Mouse (Mus musculus) heart, adult 18-20 months (tissue): Measurements from ENCODE around the gene Meltf. TPM values are rescaled to one million over a fixed set of nuclear protein-coding genes. Genes with fewer than 3 reads are reported as not detected.
A peak's percentile ranks its signal among the peaks of the same experiment; 100 is the strongest.

ENCODE experiments used
- DNase-seq, 2 experiments: peaks; one replicate each; pipeline ENCODE4 v3.0.0; 2021 to 2022; ENCODE audit warnings: mixed read lengths in 1 of 2
- long read RNA-seq, 2 experiments: library from polyadenylated mRNA; stranded (forward); transcript quantifications; one replicate each; pipeline ENCODE4 v2.0.0; 2021
- total RNA-seq, 2 experiments: library from RNA; stranded (reverse); gene quantifications; 2 replicates each; pipeline ENCODE4 v1.2.3; 2021

Gene Meltf
- total RNA-seq = under 1 TPM in 1 of 2 experiments, not detected in 1; 0.08 TPM
- long read RNA-seq, experiment 1 = 0 reads
- long read RNA-seq, experiment 2 = 0 reads

DNA sequence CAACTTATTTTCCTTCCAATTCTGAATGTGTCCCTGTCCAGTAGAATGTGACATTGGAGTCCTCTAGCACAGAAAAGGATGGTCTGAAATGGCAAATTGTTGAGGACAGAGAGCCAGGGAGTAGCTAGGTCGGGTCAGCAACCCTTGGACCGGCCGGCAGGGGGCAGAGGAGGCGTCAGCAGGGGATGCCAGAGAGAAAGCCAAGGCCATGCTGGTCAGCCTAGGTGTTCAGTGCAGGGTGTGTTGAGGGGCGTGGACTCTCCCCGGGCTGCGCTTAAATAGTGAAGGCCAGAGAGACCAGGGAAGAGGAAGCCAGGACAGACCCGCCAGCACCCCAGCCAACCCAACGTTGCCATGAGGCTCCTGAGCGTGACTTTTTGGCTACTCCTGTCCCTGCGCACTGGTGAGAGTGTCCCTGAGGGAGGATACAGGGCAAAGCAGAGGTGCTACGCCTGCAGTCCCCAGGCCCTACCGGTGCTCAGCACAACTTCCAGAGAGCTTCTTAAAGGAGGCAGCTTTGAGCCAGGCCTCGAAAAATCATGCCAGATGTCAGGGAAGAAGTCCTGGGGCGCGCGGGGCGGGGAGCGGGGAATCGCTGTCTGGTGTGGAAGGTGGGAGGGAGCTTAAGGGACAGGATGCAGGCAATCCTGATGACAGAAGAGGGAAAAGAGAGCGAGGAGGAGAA lies at the start of gene Meltf:
TSS of gene Meltf (plus strand) at position 238 of the 685 bp plus-strand sequence.
- DNase-seq = peak; percentile 56 to 84

DNA sequence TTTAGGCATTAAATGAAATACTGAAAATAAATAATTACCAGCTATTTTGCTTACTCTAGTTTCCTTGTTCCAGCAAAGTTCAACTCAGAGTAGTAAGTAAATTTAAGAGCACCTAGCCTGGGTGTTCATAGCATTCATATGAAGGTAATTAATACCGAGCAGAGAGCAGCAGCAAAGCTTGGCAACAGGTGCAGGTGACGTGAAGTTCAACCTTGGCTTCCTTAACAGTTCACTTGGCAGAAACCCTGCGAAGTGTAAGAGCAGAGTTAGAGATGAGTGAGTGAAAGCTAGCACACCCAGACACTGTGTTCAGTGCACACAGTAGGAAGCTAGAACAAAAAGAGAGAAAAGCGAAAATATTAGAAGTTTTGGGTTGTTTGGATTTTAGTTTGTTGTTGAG lies 47.9 kb upstream of the Meltf start:
- no peak for DNase-seq

DNA sequence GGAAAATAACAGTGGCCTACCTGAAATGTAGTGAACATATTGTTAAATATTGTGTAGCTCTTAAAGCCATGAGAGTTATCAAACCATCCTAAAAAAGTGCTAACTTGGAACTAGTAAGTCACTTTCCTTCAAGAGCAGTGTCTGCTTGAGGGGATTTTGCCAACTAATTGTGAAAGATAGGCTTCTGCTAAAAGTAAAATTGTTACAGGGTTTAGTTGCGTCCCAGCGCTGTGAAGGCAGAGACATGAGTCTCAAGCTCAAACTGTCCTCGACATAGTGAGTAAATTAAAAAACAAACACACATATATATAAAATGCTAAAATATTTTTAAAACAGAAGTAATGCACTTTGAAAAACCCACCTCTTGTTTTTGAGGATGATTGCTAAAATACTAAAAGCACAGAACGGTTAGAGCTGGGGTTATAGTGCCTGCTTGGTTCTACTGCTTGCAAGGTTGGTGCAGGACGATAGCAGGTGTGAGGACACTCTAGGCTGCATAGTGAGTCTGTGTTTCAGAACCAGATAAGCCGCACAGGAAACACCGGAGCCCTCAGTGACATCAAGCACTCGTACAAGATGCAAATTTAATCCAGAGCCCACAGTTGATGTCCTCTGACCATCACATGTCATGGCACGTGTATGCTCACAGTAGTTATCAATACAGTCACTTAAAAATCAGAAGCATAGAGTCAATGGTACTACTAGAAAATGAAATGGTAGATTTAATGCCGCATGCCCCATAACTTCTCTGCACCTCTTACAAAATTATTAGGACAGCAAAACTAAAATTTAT lies 45.8 kb upstream of the Meltf start:
- DNase-seq = no peak

DNA sequence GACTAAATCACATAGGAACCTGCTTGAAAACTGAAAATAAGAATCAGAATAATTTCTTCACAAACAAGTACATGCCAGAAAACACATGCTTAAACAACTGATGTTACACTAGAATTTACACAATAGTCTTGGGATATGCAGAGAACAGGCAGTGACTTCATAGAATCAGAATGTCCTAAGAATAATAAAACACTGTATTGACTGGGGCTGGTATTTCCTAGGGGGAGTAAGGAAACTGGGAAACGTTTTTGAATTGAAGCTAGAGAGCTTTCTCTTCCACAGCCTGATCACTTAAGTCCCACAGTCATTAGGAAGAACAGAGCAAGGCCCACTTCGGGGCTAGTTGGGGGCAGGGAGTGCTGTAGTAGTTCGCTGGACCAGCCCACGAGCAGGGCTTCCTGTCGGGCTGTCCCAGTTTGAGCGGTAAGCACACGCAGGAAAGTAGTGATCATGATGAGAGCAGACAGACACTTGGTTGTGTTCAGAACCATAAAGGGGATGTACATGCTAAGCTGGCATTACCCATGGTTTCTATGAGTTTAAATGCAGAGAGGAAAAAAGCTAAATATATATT lies 44.5 kb upstream of the Meltf start:
- peak; percentile 19 to 31 for DNase-seq

DNA sequence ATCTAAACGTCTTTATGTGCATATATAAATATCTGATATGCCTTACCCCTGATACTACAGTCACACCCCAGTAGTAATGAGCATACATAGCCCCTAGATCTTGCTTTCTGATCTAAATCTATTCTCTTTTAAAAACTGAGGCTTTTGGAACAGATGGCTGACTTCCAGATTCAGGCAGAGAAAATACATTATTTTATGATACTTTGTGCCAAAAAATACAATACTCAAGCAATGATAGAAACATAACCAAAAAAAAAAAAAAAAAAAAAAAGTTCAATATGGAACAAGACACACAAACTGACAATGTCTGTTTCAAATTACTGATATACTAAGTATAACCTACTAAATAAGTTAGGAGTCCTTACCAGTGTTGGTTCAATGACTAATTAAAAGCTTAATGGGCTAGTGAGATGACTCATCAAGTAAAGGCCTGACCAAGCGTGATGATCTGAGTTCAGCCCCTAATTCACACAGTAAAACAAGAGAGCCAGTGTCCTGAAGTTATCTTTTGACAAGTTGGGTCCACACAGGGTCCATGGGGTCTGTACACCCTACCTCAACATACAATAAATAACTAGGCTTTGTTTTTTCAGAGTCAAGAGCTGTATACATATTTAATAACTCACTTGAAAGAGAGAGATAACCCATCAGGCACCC lies 43.8 kb upstream of the Meltf start:
- no peak for DNase-seq

DNA sequence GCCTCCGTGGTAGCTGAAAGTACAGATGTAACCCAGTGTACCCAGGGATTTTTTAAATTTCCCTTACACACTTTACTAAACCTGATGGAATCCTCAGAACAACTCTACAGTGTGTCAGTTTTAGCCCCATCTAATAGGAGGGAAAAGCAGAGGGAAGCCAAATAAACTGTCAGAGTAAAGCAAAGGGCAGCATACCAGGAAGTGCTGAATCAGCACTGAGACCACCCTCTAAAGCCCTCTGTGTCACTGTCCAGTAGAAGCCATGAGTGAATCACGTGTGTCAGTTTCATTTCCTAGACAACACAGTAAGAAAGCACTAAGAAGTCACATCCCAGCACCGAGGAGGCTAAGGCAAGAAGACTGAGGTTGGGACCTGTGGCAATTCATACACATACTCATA lies 41.2 kb upstream of the Meltf start:
- DNase-seq = no peak

DNA sequence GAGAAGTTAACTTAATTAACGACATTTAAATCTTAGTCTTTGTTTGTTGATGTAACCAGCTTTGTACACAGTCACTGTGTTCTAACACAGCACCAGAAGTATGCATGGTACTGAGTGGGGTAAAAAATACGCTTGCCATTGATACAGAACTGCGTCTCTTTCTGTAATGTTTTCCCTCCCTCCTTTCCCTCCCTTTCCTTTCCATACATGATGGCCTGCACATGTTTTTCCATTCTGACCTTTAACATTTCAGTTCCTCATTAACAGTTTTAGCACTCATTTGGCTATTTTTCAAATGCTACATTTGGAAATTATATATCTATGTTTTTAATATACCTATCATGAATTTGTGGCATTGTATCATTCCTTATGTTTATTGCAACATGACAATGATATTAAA lies 34.4 kb upstream of the Meltf start:
- no peak for DNase-seq

DNA sequence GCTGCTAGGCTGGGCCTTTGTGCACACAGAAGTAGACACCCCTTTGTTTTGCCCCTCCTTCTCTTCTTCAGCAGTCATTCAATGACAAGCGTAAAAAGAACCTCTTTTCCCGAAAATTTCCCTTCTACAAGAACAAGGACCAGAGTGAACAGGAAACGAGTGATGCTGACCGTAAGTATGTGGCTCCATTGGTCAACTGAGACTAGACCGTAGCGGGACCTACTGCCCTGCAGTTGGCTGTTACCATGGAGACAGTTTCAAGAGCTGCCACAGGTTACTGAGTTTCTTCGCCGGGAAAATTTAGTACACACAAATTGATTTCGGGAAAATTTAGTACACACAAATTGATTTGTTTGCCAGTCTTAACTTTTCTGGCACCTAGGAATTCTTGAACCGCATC lies 31.8 kb upstream of the Meltf start:
- DNase-seq = no peak

DNA sequence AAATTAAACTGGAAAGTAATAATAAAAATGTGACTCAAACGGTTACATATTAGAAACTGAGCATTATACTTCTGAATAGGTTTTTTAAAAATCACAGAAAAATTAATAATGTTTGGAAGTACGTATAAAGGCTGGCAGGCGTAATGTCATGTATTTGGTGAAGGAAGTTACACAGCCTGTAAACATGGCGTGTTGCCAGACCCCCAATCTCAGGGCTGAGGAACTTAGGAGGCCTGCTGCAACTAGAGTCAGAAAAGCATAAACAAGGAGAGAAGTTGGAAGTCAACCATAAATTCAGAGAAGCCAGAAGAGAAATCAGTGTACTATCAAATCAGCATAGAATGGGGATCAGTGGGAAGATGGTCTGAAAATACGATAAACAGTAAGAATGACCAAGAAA lies 14.7 kb upstream of the Meltf start:
- no peak for DNase-seq

DNA sequence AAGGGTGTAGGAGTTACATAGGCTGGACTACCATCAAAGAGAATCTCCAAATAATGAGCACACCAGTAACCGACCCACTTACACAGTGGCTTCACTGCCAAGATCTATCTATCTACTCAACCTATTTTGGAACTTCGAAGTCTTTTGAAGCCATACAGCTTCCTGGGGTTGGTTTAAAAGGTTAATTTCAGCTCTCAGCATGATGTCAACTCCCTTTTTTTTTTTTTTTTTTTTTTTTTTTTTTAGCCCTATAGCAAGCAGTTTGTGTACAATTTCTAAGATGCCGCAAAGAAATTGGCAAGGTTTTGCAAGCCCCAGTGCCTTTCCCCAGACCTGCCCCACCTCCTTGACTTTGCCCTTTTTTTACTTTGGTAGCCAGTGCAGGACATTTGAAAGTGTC lies 13.4 kb upstream of the Meltf start:
- DNase-seq = no peak

DNA sequence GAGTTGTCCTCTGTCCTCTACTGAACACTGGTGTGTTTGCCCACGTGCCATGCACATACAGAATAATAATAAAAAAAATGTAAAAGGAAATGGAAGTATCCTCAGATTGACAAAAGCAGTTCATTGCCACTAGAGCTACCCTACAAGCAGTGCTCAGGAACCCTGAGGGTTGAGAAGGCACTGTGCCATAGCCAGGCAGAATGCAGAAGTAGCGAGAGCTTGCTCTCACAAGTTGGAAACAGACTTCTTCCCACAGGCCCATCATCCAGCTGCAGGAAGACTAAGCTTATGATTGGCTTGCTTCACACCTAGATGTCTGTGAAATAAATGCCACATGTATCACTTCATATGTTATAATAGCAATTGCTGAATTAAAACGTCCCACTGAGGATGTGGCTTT lies 11.7 kb upstream of the Meltf start:
- no peak for DNase-seq

DNA sequence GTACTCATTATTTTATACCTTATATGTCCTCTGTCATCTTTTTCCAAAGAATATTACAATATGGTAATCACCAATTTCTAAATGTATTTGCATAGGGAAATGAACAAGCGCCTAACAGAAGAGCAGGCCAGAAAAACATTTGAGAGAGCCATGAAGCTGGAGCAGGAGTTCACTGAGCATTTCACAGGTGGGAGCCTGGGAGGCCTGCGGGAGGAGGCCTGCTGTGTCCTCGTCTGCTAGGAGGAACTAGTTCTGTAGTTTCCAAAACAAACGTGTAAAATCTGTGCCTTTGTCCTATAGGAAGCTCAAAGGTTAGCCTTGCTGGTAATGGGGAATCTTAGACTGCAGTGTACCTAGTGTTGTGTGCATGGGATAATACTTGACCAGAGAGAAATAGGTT lies 10.9 kb upstream of the Meltf start:
- DNase-seq = no peak

DNA sequence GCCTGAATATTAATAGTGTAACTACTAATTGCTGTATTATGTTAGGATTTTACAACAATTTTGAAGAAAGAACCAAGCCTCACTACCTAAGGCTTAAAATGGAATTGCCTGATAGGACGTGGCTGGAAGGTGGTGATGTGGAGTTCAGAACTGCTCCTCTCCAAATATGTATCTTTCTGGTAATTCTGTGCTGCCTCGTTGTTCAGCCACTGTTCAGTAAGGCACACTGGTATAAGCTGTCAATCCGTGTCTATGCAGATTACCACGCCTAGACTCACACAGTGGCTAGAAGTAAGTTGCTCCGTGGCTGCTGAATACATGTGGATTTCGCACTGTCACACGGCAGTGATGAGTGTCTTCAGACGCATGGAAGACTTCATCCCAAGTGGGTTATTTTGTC lies 4.9 kb upstream of the Meltf start:
- no peak for DNase-seq

DNA sequence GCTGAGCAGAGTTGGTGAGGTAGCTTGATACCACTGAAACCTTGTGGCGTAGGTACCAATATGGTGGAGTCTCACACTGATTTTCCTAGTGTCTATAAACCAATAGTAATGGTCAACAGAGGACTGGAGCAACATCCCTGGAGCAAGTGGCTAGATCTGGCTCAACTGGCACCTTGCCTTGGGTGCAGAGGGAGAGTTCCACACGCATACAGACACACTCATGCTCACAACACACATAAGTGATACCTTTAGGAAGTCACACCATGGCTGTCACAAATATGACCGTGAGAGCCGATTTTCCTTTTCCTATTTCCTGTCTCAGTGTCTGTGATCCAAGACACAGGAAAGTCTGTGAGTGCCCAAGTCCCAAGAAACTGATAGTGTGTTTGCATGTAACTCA lies 3.2 kb upstream of the Meltf start:
- no peak for DNase-seq

DNA sequence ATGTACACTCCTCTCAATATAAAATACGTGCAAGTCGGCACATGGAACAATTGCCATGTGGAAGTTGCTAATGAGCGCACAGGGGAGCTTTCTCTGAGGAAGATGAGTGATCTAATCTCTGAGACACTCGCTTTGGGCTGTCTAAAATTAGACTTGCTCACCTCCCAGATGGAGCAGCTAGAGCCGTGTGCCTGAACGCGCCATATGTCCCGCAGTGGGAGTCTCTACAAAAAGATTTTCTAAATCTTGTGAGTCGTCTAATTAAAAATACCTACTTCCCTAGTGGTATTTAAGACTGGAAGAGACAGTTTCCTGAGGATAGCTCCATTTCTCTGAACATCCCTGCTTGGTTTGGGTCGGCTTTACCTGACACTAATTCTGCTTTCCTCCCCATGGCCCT lies 2.2 kb upstream of the Meltf start:
- no peak for DNase-seq

DNA sequence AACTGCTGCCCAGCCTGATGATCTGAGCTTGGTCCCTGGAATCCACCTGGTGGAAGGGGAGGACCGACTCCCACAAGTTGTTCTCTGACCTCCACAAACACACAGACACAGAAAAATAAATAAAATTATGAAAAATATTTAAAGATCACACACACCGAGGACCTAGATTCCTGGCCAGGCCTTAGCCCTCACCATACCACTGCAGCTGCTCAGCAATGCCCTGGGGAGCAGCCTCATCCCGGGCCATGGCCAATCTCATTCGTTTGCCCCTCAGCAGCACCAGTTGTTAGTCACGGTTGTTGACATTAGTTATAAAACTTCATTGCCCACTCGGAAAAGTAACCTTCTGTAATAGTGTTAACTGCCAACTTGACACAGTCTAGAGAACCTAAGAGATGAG lies 558 bp upstream of the Meltf start:
- DNase-seq = no peak

DNA sequence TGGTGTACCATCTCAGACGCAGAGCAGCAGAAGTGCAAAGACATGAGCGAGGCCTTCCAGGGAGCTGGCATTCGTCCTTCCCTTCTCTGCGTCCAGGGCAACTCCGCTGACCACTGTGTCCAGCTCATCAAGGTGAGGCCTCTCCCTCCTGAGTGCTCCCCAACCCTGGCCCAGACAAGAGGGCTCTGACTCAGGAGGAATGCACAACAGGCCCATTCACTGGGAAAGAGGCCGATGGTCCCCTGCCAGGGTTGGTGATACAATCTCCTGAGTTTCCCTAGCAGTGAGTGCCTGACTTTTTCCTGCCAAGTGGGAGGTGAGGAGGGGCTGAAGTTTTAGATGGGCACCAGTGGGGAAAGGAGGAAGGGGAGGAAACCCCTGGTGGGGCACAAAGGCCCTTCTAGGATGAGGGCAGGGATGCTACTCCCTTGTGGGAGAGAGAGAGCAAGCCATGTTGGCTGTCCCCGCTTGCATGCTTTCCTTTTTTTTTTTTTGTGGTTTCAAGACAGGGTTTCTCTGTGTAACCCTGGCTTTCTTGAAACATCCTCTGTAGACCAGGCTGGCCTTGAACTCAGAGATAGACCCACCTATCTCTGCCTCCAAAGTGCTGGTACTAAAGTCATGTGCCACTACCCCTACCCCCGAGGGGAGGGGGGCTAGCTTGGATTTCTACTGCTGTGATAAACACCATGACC lies 1.7 kb downstream of the Meltf start:
- no peak for DNase-seq

DNA sequence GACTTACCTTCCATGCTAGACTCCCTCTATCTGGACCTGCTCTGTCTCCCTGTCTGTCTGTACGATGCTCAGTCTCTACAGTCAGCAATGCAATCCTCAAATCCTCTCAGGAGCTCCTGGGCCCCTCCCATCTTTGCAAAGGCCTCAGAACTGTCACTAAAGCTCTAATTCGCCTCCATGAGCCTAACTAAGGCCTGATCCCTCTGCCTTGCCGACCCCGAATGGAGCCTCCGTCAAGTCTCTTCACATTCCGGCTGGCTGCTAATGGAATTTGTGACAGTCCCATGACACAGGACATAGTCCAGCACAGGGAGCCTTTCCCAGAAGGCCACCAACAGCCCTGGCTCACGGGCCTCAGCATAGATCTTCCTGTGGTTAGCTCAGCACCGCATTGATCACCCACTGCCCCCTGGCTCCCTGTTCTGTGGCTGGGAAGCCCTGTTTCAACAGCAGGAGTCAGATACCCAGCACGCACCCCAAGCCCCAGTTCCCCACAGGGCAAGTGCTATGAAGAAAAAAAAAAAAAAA lies 3.8 kb downstream of the Meltf start:
- DNase-seq = no peak

DNA sequence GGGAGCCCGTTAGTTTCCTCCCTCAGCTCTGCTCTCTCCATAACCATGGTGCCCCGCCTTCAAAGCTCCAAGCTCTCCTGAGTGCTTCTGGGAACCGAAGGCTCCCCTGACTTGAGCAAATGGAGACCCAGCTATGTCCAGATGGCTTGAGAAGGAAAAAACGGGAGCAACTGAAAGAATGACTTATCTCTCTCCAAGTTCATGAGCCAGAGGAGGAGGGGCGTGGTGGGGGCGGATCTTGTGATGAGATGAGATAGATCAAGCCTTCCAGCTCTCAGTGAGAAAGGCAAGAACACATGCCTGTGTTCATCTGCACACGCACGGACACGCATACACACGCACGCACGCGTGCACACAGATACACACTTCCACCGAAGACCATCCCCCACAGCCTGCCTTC lies 4.7 kb downstream of the Meltf start:
- DNase-seq = no peak

DNA sequence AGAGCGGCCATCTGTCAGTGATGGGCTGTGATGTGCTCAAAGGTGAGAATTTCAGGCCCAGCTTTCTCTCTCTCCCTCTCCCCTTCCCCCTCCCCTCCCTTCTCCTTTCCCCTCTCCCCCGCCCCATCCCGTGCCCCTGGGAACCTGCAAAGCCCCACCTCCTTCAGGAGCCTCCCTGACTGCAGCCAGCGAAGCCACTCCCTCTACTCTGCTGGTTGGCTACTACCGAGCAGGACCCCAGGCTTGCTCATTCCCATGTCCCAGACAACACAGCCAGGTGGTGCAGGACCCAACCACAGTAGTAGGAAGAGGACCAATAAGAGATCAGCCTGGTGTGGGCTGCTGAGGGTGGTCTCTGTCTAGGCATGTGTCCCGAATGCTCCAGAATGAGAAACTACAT lies 5.3 kb downstream of the Meltf start:
- DNase-seq = no peak

DNA sequence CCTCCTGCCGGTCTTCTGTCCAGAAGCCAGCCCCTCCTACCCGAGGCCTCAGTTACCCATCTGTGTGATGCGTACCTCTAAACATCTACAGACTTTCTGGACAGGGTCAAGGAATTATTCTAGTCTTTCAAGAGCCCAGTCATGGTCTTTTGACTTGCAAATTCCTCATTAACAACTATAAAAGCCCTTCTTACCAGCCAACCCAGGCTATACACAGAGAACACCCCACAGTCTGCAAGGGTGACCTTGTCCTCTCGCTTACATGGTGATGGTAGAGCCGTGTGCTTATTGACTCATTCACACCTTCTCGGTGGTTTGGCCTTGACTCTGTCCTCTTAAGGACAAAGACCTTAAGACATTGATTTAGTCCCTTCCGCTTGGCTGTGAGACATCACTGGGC lies 12.3 kb downstream of the Meltf start:
- DNase-seq = no peak
